Mouse (Mus musculus) liver, embryonic 11.5 days (tissue): ENCODE results near the gene Spock2. TPM values are rescaled to one million over a fixed set of nuclear protein-coding genes. Genes with fewer than 3 reads are reported as not detected.
A peak's percentile ranks its signal among the peaks of the same experiment; 100 is the strongest.

Experiments
- ATAC-seq: fragments of 200-750 bp; cut with Nextera tagmentation; replicated peaks from 2 replicates; pipeline ENCODE4 v1.8.0; 2017; ENCODE audit warnings: moderate number of reproducible peaks, mild to moderate bottlenecking, moderate TSS enrichment, moderate library complexity; ENCODE audit not compliant: low FRiP score
- DNase-seq: peaks from one replicate; pipeline ENCODE4 v3.0.0-alpha.2; 2017; ENCODE audit warnings: low spot score
- H3K27ac ChIP-seq: fragments of 300-500 bp; sonication (generic); 2 replicates; pipeline ENCODE4 v1.5.1; 2014; ENCODE audit warnings: mild to moderate bottlenecking, low read depth, low read length, control low read depth
- H3K27me3 ChIP-seq: fragments of 300-500 bp; sonication (generic); replicated peaks from 2 replicates; pipeline ENCODE4 v1.6.1; 2014; ENCODE audit warnings: low read length, mixed read lengths; ENCODE audit not compliant: control insufficient read depth, insufficient read depth
- H3K36me3 ChIP-seq: fragments of 300-500 bp; sonication (generic); 2 replicates; pipeline ENCODE4 v1.6.1; 2014; ENCODE audit warnings: mild to moderate bottlenecking, low read length, moderate library complexity, mixed read lengths; ENCODE audit not compliant: control insufficient read depth, insufficient read depth
- H3K4me1 ChIP-seq: fragments of 300-500 bp; sonication (generic); replicated peaks from 2 replicates; pipeline ENCODE4 v1.6.1; 2014; ENCODE audit warnings: low read length, mixed read lengths; ENCODE audit not compliant: control insufficient read depth, insufficient read depth
- H3K4me2 ChIP-seq: fragments of 300-500 bp; sonication (generic); 2 replicates; pipeline ENCODE4 v1.6.1; 2014; ENCODE audit warnings: mild to moderate bottlenecking, control low read depth, moderate library complexity
- H3K4me3 ChIP-seq: fragments of 300-500 bp; sonication (generic); 2 replicates; pipeline ENCODE4 v1.5.1; 2014; ENCODE audit warnings: low read depth, low read length, control low read depth
- H3K9ac ChIP-seq: fragments of 300-500 bp; sonication (generic); 2 replicates; pipeline ENCODE4 v1.6.1; 2014; ENCODE audit warnings: low read depth, low read length, control low read depth
- H3K9me3 ChIP-seq: fragments of 300-500 bp; sonication (generic); 2 replicates; pipeline ENCODE4 v1.6.1; 2016; ENCODE audit warnings: low read length, inconsistent platforms, mixed read lengths; ENCODE audit not compliant: control insufficient read depth
- WGBS: fragments of 180-500 bp; shearing (Covaris S2); extraction: QIAGEN DNeasy Blood & Tissue Kit; methylation state at CpG from one replicate; pipeline ENCODE4 v1.1.7; 2014; 5-methylcytosine and 5-hydroxymethylcytosine counted together
- polyA plus RNA-seq: library from polyadenylated mRNA; unstranded; fragments of >200 nt; fragmentation: Nextera tagmentation; extraction: Ambion mirVana; gene quantifications from 2 replicates; pipeline ENCODE4 v1.2.1, GENCODE M21; 2014

Gene Spock2
- 0.44 and 0.52 TPM in 2 replicates for polyA plus RNA-seq

DNA sequence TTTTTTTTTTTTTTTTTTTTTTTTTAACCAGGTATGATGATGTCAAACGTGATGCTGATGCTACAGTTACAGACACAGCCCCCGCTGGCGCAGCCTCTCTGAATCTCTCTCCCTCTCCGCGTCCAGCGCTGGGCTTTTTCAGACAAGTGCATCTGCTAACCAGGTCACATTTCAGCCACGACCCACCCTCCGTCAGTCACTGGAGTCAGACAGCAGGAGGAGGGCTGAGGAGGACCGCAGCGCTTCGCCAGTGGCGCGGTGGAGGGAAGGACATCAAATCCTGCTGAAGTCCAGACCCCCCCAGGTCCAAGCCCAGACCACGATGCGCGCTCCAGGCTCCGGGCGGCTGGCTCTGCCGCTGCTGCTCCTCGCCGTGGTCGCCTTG, at the start of gene Spock2:
Gene Spock2, plus strand, starts transcription at position 74 of the 385 bp plus-strand sequence.
- peaks cover 64% of the 10 kb centered on the region for H3K27me3 ChIP-seq
- H3K4me3 ChIP-seq = peak within 1 kb of the TSS; percentile 53
- H3K9ac ChIP-seq = 0 out of 2 replicates have a peak within 1 kb of the TSS, but pooled peaks have one; percentile 20
- H3K4me1 ChIP-seq = peaks cover 14% of the 10 kb centered on the region
- H3K4me2 ChIP-seq = peak within 1 kb of the TSS; percentile 90
- H3K27ac ChIP-seq = no peak within 1 kb of the TSS
- 2% methylated on average over 22 of the region's 22 CpGs for WGBS
- no peaks in the 10 kb centered on the region for H3K9me3 ChIP-seq
- H3K36me3 ChIP-seq = no peaks in the 10 kb centered on the region
- DNase-seq = peak; percentile 66
- no peak for ATAC-seq

DNA sequence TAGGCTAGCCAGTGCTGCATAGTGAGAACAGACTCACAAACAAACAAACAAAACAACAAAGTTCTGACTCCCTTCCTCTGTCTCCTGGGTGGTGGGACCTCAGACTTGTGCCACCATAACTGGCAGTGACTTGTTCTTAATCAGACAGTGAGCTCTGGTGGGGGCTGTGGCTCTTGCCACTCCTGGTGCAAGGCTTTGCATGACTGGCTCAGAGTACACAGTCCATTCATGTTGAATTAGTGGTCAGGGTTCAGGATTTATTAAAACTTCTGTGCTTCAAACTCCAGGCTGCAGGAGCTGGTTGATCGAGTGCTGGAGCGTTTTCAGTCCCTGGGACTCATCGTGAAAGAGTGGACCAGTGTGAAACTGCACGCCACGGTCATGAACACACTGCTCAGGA, 43.8 kb upstream of the Spock2 start:
- 88% methylated on average over 5 of the region's 5 CpGs for WGBS
- ATAC-seq (no peak), DNase-seq (no peak)
- H3K27ac ChIP-seq = no peak overlapping the region
- no peak overlapping the region for H3K9ac ChIP-seq
- no peak overlapping the region for H3K4me2 ChIP-seq
- H3K9me3 ChIP-seq = no peaks in the 10 kb centered on the region
- no peaks in the 10 kb centered on the region for H3K27me3 ChIP-seq
- no peaks in the 10 kb centered on the region for H3K4me1 ChIP-seq
- H3K36me3 ChIP-seq = peaks cover 7% of the 10 kb centered on the region; the same call in 1 of the 2 replicates
- H3K4me3 ChIP-seq = no peak overlapping the region

DNA sequence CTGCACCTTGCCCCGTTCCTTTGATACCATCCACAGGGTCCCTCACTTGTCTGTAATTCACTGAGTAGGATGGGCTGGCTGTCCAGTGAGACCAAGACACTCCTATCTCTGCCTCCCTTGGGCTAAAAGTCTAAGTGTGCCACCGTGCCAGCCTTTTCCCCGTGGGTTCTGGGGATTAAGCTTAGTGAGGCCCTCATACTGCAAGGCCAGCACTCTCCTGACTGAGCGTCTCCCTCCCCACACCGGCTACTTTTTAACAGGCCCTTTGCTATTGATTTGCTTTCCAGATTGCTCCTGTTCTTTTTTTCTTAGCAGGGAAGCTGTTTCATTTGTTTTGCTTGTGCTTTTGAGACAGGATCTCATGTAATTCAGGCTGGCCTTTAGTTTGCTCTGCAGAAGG, 43.1 kb upstream of the Spock2 start:
- H3K27ac ChIP-seq = peak overlapping the region; percentile 13; the same call in 1 of the 2 replicates
- WGBS = 58% methylated on average over 5 of the region's 5 CpGs
- no peaks in the 10 kb centered on the region for H3K4me1 ChIP-seq
- H3K4me3 ChIP-seq = no peak overlapping the region
- ATAC-seq (no peak), DNase-seq (no peak)
- H3K36me3 ChIP-seq = peaks cover 2% of the 10 kb centered on the region; the same call in 1 of the 2 replicates
- no peak overlapping the region for H3K9ac ChIP-seq
- no peak overlapping the region for H3K4me2 ChIP-seq
- H3K9me3 ChIP-seq = no peaks in the 10 kb centered on the region
- no peaks in the 10 kb centered on the region for H3K27me3 ChIP-seq

GRCm38 (mm10) chr10:60066524-60066923, 39.5 kb upstream of the Spock2 start:
- 69% methylated on average over 3 of the region's 3 CpGs for WGBS
- DNase-seq (no peak), ATAC-seq (0 out of 2 replicates have a peak, but pooled peaks have one; percentile 51)
- Histone ChIP-seq H3K4me3 (no peak overlapping the region), H3K9ac (no peak overlapping the region), H3K9me3 (no peaks in the 10 kb centered on the region), H3K27ac (no peak overlapping the region), H3K4me1 (no peaks in the 10 kb centered on the region), H3K36me3 (peaks cover 2% of the 10 kb centered on the region; the same call in 1 of the 2 replicates), H3K4me2 (no peak overlapping the region), H3K27me3 (no peaks in the 10 kb centered on the region)

GRCm38 (mm10) chr10:60075159-60075558, 30.9 kb upstream of the Spock2 start:
- Histone ChIP-seq H3K9me3 (no peaks in the 10 kb centered on the region), H3K4me3 (no peak overlapping the region), H3K36me3 (no peaks in the 10 kb centered on the region), H3K4me2 (no peak overlapping the region), H3K9ac (no peak overlapping the region), H3K27me3 (no peaks in the 10 kb centered on the region), H3K4me1 (peaks cover 34% of the 10 kb centered on the region), H3K27ac (0 out of 2 replicates have a peak overlapping the region, but pooled peaks have one; percentile 1)
- no peak for ATAC-seq
- no peak for DNase-seq
- 83% methylated on average over 1 of the region's 1 CpGs for WGBS

DNA sequence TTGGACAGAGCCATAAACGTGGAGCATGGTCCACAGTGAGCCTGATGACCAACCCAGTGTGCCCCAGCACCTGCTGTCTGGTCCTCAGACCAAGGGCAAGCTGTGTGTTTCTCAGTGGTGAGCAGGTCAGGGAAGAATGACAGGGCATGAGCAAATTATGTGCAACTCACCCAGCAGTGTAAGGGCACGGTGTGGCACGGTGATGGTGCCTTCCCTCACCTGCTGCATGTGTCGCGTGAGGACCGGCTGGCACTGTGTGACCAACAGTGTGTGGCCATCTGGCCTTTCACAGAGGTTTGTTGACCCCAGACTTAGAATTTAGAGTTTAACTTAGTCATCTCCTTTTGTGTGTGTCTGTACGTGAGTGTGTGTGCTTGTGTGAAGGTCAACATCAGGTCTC, 28.8 kb upstream of the Spock2 start:
- 91% methylated on average over 7 of the region's 7 CpGs for WGBS
- H3K36me3 ChIP-seq = no peaks in the 10 kb centered on the region
- H3K9me3 ChIP-seq = no peaks in the 10 kb centered on the region
- H3K27ac ChIP-seq = peak overlapping the region; percentile 93
- no peaks in the 10 kb centered on the region for H3K27me3 ChIP-seq
- peaks cover 52% of the 10 kb centered on the region for H3K4me1 ChIP-seq
- ATAC-seq (no peak), DNase-seq (no peak)
- H3K9ac ChIP-seq = no peak overlapping the region; the same call in 1 of the 2 replicates
- H3K4me2 ChIP-seq = no peak overlapping the region
- H3K4me3 ChIP-seq = no peak overlapping the region

GRCm38 (mm10) chr10:60077736-60078560, 28.1 kb upstream of the Spock2 start:
- 42% methylated on average over 18 of the region's 18 CpGs for WGBS
- Histone ChIP-seq H3K9ac (peak overlapping the region; percentile 64), H3K27me3 (no peaks in the 10 kb centered on the region), H3K27ac (peak overlapping the region; percentile 93), H3K36me3 (no peaks in the 10 kb centered on the region), H3K4me1 (peaks cover 54% of the 10 kb centered on the region), H3K4me2 (peak overlapping the region; percentile 73), H3K4me3 (peak overlapping the region; percentile 25), H3K9me3 (no peaks in the 10 kb centered on the region)
- DNase-seq (peak; percentile 55), ATAC-seq (peak; percentile 79)

GRCm38 (mm10) chr10:60078561-60078917, 27.5 kb upstream of the Spock2 start:
- peak overlapping the region; percentile 55 for H3K9ac ChIP-seq
- H3K4me2 ChIP-seq = peak overlapping the region; percentile 73
- ATAC-seq (peak; percentile 86), DNase-seq (peak; percentile 68)
- H3K9me3 ChIP-seq = no peaks in the 10 kb centered on the region
- peak overlapping the region; percentile 25; the same call in 1 of the 2 replicates for H3K4me3 ChIP-seq
- no peaks in the 10 kb centered on the region for H3K36me3 ChIP-seq
- peaks cover 54% of the 10 kb centered on the region for H3K4me1 ChIP-seq
- no peaks in the 10 kb centered on the region for H3K27me3 ChIP-seq
- 51% methylated on average over 5 of the region's 5 CpGs for WGBS
- peak overlapping the region; percentile 93 for H3K27ac ChIP-seq
